Mouse (Mus musculus): ENCODE data around the gene Mtmr12. TPM values are rescaled to one million over a fixed set of nuclear protein-coding genes. Genes with fewer than 3 reads are reported as not detected.
A peak's percentile ranks its signal among the peaks of the same experiment; 100 is the strongest.

Mtmr12 gene
- polyA plus RNA-seq, 1 experiment from 2014 or later, result 8.0 TPM

GRCm38 (mm10) chr15:12217849-12218248 is 13.0 kb downstream of the Mtmr12 start:
- Histone ChIP-seq H3K4me2 (ENCODE audit: low read depth, low read length) (no peak overlapping the region), H3K36me3 (ENCODE audit: control insufficient read depth, insufficient read depth) (no peaks in the 10 kb centered on the region), H3K4me3 (ENCODE audit: low read depth, low read length) (no peak overlapping the region), H3K4me1 (ENCODE audit: control insufficient read depth, low read depth, low read length) (peaks cover 20% of the 10 kb centered on the region), H3K9me3 (replicated peaks; ENCODE audit: control insufficient read depth, low read length) (no peaks in the 10 kb centered on the region), H3K9ac (ENCODE audit: low read depth, low read length) (no peak overlapping the region), H3K27me3 (ENCODE audit: control insufficient read depth, insufficient read depth, low read depth, low read length) (no peaks in the 10 kb centered on the region), H3K27ac (ENCODE audit: low read length) (no peak overlapping the region)
- ATAC-seq (ENCODE audit: low read depth), result 0 out of 2 replicates have a peak, but pooled peaks have one; percentile 31
- 56% methylated on average over 5 of the region's 5 CpGs for WGBS (ENCODE audit: insufficient replicate concordance)

- 68% methylated on average over 11 of the region's 11 CpGs for WGBS (ENCODE audit: insufficient replicate concordance)
- ATAC-seq (ENCODE audit: low read depth), result no peak
- Histone ChIP-seq H3K4me3 (ENCODE audit: low read depth, low read length) (no peak overlapping the region), H3K9me3 (replicated peaks; ENCODE audit: control insufficient read depth, low read length) (no peaks in the 10 kb centered on the region), H3K4me1 (ENCODE audit: control insufficient read depth, low read depth, low read length) (peaks cover 21% of the 10 kb centered on the region), H3K27ac (ENCODE audit: low read length) (no peak overlapping the region), H3K9ac (ENCODE audit: low read depth, low read length) (no peak overlapping the region), H3K27me3 (ENCODE audit: control insufficient read depth, insufficient read depth, low read depth, low read length) (no peaks in the 10 kb centered on the region), H3K36me3 (ENCODE audit: control insufficient read depth, insufficient read depth) (no peaks in the 10 kb centered on the region), H3K4me2 (ENCODE audit: low read depth, low read length) (no peak overlapping the region)
These were observed 14.0 kb downstream of the Mtmr12 start for GRCm38 (mm10) chr15:12218583-12219382.

GRCm38 (mm10) chr15:12221131-12221530 is 16.3 kb downstream of the Mtmr12 start:
- H3K27ac ChIP-seq (ENCODE audit: low read length), result no peak overlapping the region
- no peak overlapping the region for H3K9ac ChIP-seq (ENCODE audit: low read depth, low read length)
- peaks cover 29% of the 10 kb centered on the region for H3K4me1 ChIP-seq (ENCODE audit: control insufficient read depth, low read depth, low read length)
- H3K36me3 ChIP-seq (ENCODE audit: control insufficient read depth, insufficient read depth), result no peaks in the 10 kb centered on the region
- no peak overlapping the region for H3K4me3 ChIP-seq (ENCODE audit: low read depth, low read length)
- ATAC-seq (ENCODE audit: low read depth), result no peak
- WGBS (ENCODE audit: insufficient replicate concordance), result 82% methylated on average over 13 of the region's 13 CpGs
- H3K27me3 ChIP-seq (ENCODE audit: control insufficient read depth, insufficient read depth, low read depth, low read length), result no peaks in the 10 kb centered on the region
- no peak overlapping the region for H3K4me2 ChIP-seq (ENCODE audit: low read depth, low read length)
- no peaks in the 10 kb centered on the region for H3K9me3 ChIP-seq (replicated peaks; ENCODE audit: control insufficient read depth, low read length)

- no peak overlapping the region for H3K9ac ChIP-seq (ENCODE audit: low read depth, low read length)
- no peaks in the 10 kb centered on the region for H3K9me3 ChIP-seq (replicated peaks; ENCODE audit: control insufficient read depth, low read length)
- no peak overlapping the region for H3K27ac ChIP-seq (ENCODE audit: low read length)
- ATAC-seq (ENCODE audit: low read depth), result no peak
- 47% methylated on average over 8 of the region's 8 CpGs for WGBS (ENCODE audit: insufficient replicate concordance)
- H3K4me1 ChIP-seq (ENCODE audit: control insufficient read depth, low read depth, low read length), result peaks cover 35% of the 10 kb centered on the region
- H3K27me3 ChIP-seq (ENCODE audit: control insufficient read depth, insufficient read depth, low read depth, low read length), result no peaks in the 10 kb centered on the region
- no peak overlapping the region for H3K4me2 ChIP-seq (ENCODE audit: low read depth, low read length)
- no peaks in the 10 kb centered on the region for H3K36me3 ChIP-seq (ENCODE audit: control insufficient read depth, insufficient read depth)
- no peak overlapping the region for H3K4me3 ChIP-seq (ENCODE audit: low read depth, low read length)
These were observed 17.9 kb downstream of the Mtmr12 start for GRCm38 (mm10) chr15:12222564-12223302.

GRCm38 (mm10) chr15:12223393-12223792 is 18.6 kb downstream of the Mtmr12 start:
- no peak overlapping the region for H3K9ac ChIP-seq (ENCODE audit: low read depth, low read length)
- no peaks in the 10 kb centered on the region for H3K36me3 ChIP-seq (ENCODE audit: control insufficient read depth, insufficient read depth)
- no peak overlapping the region for H3K4me3 ChIP-seq (ENCODE audit: low read depth, low read length)
- no peak overlapping the region for H3K27ac ChIP-seq (ENCODE audit: low read length)
- H3K9me3 ChIP-seq (replicated peaks; ENCODE audit: control insufficient read depth, low read length), result no peaks in the 10 kb centered on the region
- peaks cover 35% of the 10 kb centered on the region for H3K4me1 ChIP-seq (ENCODE audit: control insufficient read depth, low read depth, low read length)
- 74% methylated on average over 6 of the region's 6 CpGs for WGBS (ENCODE audit: insufficient replicate concordance)
- no peak overlapping the region for H3K4me2 ChIP-seq (ENCODE audit: low read depth, low read length)
- H3K27me3 ChIP-seq (ENCODE audit: control insufficient read depth, insufficient read depth, low read depth, low read length), result no peaks in the 10 kb centered on the region
- ATAC-seq (ENCODE audit: low read depth), result no peak

GRCm38 (mm10) chr15:12224239-12224638 is 19.4 kb downstream of the Mtmr12 start:
- no peak for ATAC-seq (ENCODE audit: low read depth)
- no peaks in the 10 kb centered on the region for H3K9me3 ChIP-seq (replicated peaks; ENCODE audit: control insufficient read depth, low read length)
- H3K27me3 ChIP-seq (ENCODE audit: control insufficient read depth, insufficient read depth, low read depth, low read length), result no peaks in the 10 kb centered on the region
- no peaks in the 10 kb centered on the region for H3K36me3 ChIP-seq (ENCODE audit: control insufficient read depth, insufficient read depth)
- H3K9ac ChIP-seq (ENCODE audit: low read depth, low read length), result no peak overlapping the region
- H3K27ac ChIP-seq (ENCODE audit: low read length), result no peak overlapping the region
- H3K4me3 ChIP-seq (ENCODE audit: low read depth, low read length), result no peak overlapping the region
- H3K4me1 ChIP-seq (ENCODE audit: control insufficient read depth, low read depth, low read length), result peaks cover 35% of the 10 kb centered on the region
- H3K4me2 ChIP-seq (ENCODE audit: low read depth, low read length), result no peak overlapping the region
- 86% methylated on average over 2 of the region's 2 CpGs for WGBS (ENCODE audit: insufficient replicate concordance)

GRCm38 (mm10) chr15:12225062-12225461 is 20.2 kb downstream of the Mtmr12 start:
- Histone ChIP-seq H3K27ac (ENCODE audit: low read length) (no peak overlapping the region), H3K4me1 (ENCODE audit: control insufficient read depth, low read depth, low read length) (peaks cover 40% of the 10 kb centered on the region), H3K4me2 (ENCODE audit: low read depth, low read length) (no peak overlapping the region), H3K27me3 (ENCODE audit: control insufficient read depth, insufficient read depth, low read depth, low read length) (no peaks in the 10 kb centered on the region), H3K4me3 (ENCODE audit: low read depth, low read length) (no peak overlapping the region), H3K9me3 (replicated peaks; ENCODE audit: control insufficient read depth, low read length) (no peaks in the 10 kb centered on the region), H3K36me3 (ENCODE audit: control insufficient read depth, insufficient read depth) (no peaks in the 10 kb centered on the region), H3K9ac (ENCODE audit: low read depth, low read length) (no peak overlapping the region)
- 37% methylated on average over 4 of the region's 4 CpGs for WGBS (ENCODE audit: insufficient replicate concordance)
- no peak for ATAC-seq (ENCODE audit: low read depth)

GRCm38 (mm10) chr15:12226908-12227307 is 22.1 kb downstream of the Mtmr12 start:
- 81% methylated on average over 15 of the region's 15 CpGs for WGBS (ENCODE audit: insufficient replicate concordance)
- H3K4me1 ChIP-seq (ENCODE audit: control insufficient read depth, low read depth, low read length), result peaks cover 46% of the 10 kb centered on the region

GRCm38 (mm10) chr15:12227355-12227754 is 22.5 kb downstream of the Mtmr12 start:
- Histone ChIP-seq H3K4me3 (ENCODE audit: low read depth, low read length) (no peak overlapping the region), H3K4me2 (ENCODE audit: low read depth, low read length) (no peak overlapping the region), H3K27me3 (ENCODE audit: control insufficient read depth, insufficient read depth, low read depth, low read length) (no peaks in the 10 kb centered on the region), H3K27ac (ENCODE audit: low read length) (no peak overlapping the region), H3K9ac (ENCODE audit: low read depth, low read length) (no peak overlapping the region), H3K9me3 (replicated peaks; ENCODE audit: control insufficient read depth, low read length) (no peaks in the 10 kb centered on the region), H3K4me1 (ENCODE audit: control insufficient read depth, low read depth, low read length) (peaks cover 45% of the 10 kb centered on the region), H3K36me3 (ENCODE audit: control insufficient read depth, insufficient read depth) (no peaks in the 10 kb centered on the region)
- 44% methylated on average over 4 of the region's 4 CpGs for WGBS (ENCODE audit: insufficient replicate concordance)
- ATAC-seq (ENCODE audit: low read depth), result no peak

More at GRCm38 (mm10) chr15:12226908-12227307, 22.1 kb downstream of the Mtmr12 start:
- Histone ChIP-seq H3K27me3 (ENCODE audit: control insufficient read depth, insufficient read depth, low read depth, low read length) (no peaks in the 10 kb centered on the region), H3K4me3 (ENCODE audit: low read depth, low read length) (no peak overlapping the region), H3K27ac (ENCODE audit: low read length) (no peak overlapping the region), H3K9me3 (replicated peaks; ENCODE audit: control insufficient read depth, low read length) (no peaks in the 10 kb centered on the region), H3K9ac (ENCODE audit: low read depth, low read length) (no peak overlapping the region), H3K36me3 (ENCODE audit: control insufficient read depth, insufficient read depth) (no peaks in the 10 kb centered on the region), H3K4me2 (ENCODE audit: low read depth, low read length) (no peak overlapping the region)
- ATAC-seq (ENCODE audit: low read depth), result no peak

Data from liver, embryonic 16.5 days (tissue).